Mouse (Mus musculus): ENCODE measurements at regions not wholly inside any gene's neighbourhood (a gene's known extent, or its start where the extent isn't known, plus 50 kb on each side); places are given as distances from the start of the nearest gene placed in this dataset.

GRCm38 (mm10) chr16:25224801-25225200, 61.8 kb upstream of the Tprg start:
- DNase-seq (ENCODE audit: extremely low spot score in 1 of 2, low spot score in 2 of 2) = no peak
- intact Hi-C loops (cut with DNase I) = no loop called here

Measured in left cerebral cortex, postnatal 10 days (tissue).